Mouse (Mus musculus): ENCODE measurements at regions not wholly inside any gene's neighbourhood (a gene's known extent, or its start where the extent isn't known, plus 50 kb on each side); places are given as distances from the start of the nearest gene placed in this dataset.

- ATAC-seq (ENCODE audit: low FRiP score, low read depth), result no peak
Measured at GRCm38 (mm10) chr16:5578333-5578732, 306.8 kb upstream of the Rbfox1 start.

GRCm38 (mm10) chr16:5572780-5573179 is 312.4 kb upstream of the Rbfox1 start:
- ATAC-seq (ENCODE audit: low FRiP score, low read depth), result 0 out of 2 replicates have a peak, but pooled peaks have one; percentile 27
- H3K4me2 ChIP-seq, result no peak overlapping the region

More at GRCm38 (mm10) chr16:5578333-5578732, 306.8 kb upstream of the Rbfox1 start:
- 31% methylated on average over 3 of the region's 3 CpGs for WGBS
- Histone ChIP-seq H3K9ac (no peak overlapping the region), H3K9me3 (no peaks in the 10 kb centered on the region), H3K4me2 (no peak overlapping the region), H3K36me3 (no peaks in the 10 kb centered on the region), H3K27ac (replicated peaks) (peak overlapping the region; percentile 48; the same call in 1 of the 2 replicates), H3K27me3 (no peaks in the 10 kb centered on the region), H3K4me3 (no peak overlapping the region), H3K4me1 (replicated peaks) (peaks cover 9% of the 10 kb centered on the region)

GRCm38 (mm10) chr16:5570619-5571018 is 314.5 kb upstream of the Rbfox1 start:
- H3K9ac ChIP-seq, result no peak overlapping the region
- H3K4me1 ChIP-seq (replicated peaks), result peaks cover 9% of the 10 kb centered on the region
- H3K27me3 ChIP-seq, result no peaks in the 10 kb centered on the region
- no peak overlapping the region for H3K4me3 ChIP-seq
- no peak overlapping the region for H3K4me2 ChIP-seq
- no peaks in the 10 kb centered on the region for H3K9me3 ChIP-seq
- no peaks in the 10 kb centered on the region for H3K36me3 ChIP-seq
- no peak overlapping the region for H3K27ac ChIP-seq (replicated peaks)
- ATAC-seq (ENCODE audit: low FRiP score, low read depth), result no peak
- 89% methylated on average over 4 of the region's 4 CpGs for WGBS

More at GRCm38 (mm10) chr16:5572780-5573179, 312.4 kb upstream of the Rbfox1 start:
- H3K9ac ChIP-seq, result no peak overlapping the region
- no peaks in the 10 kb centered on the region for H3K36me3 ChIP-seq
- no peaks in the 10 kb centered on the region for H3K27me3 ChIP-seq
- H3K4me3 ChIP-seq, result no peak overlapping the region
- H3K4me1 ChIP-seq (replicated peaks), result peaks cover 9% of the 10 kb centered on the region
- H3K9me3 ChIP-seq, result no peaks in the 10 kb centered on the region
- H3K27ac ChIP-seq (replicated peaks), result no peak overlapping the region

- WGBS, result 49% methylated on average over 10 of the region's 10 CpGs
- no peak for ATAC-seq (ENCODE audit: low FRiP score, low read depth)
- peaks cover 9% of the 10 kb centered on the region for H3K4me1 ChIP-seq (replicated peaks)
- no peak overlapping the region for H3K9ac ChIP-seq
- no peaks in the 10 kb centered on the region for H3K36me3 ChIP-seq
- no peaks in the 10 kb centered on the region for H3K27me3 ChIP-seq
- H3K27ac ChIP-seq (replicated peaks), result no peak overlapping the region
- no peak overlapping the region for H3K4me2 ChIP-seq
- H3K4me3 ChIP-seq, result no peak overlapping the region
- no peaks in the 10 kb centered on the region for H3K9me3 ChIP-seq
Measured at GRCm38 (mm10) chr16:5569101-5569500, 313.3 kb upstream of the Eef2kmt start.

GRCm38 (mm10) chr16:5549026-5549425 is 293.2 kb upstream of the Eef2kmt start:
- Histone ChIP-seq H3K27me3 (no peaks in the 10 kb centered on the region), H3K4me3 (no peak overlapping the region), H3K4me1 (replicated peaks) (no peaks in the 10 kb centered on the region), H3K36me3 (no peaks in the 10 kb centered on the region), H3K9me3 (no peaks in the 10 kb centered on the region), H3K4me2 (no peak overlapping the region), H3K27ac (replicated peaks) (no peak overlapping the region), H3K9ac (no peak overlapping the region)
- 60% methylated on average over 6 of the region's 6 CpGs for WGBS
- no peak for ATAC-seq (ENCODE audit: low FRiP score, low read depth)

GRCm38 (mm10) chr16:5548602-5549001 is 292.8 kb upstream of the Eef2kmt start:
- no peak overlapping the region for H3K27ac ChIP-seq (replicated peaks)
- H3K36me3 ChIP-seq, result no peaks in the 10 kb centered on the region
- H3K4me2 ChIP-seq, result no peak overlapping the region
- H3K4me3 ChIP-seq, result no peak overlapping the region
- no peak overlapping the region for H3K9ac ChIP-seq
- H3K27me3 ChIP-seq, result no peaks in the 10 kb centered on the region
- ATAC-seq (ENCODE audit: low FRiP score, low read depth), result no peak
- no peaks in the 10 kb centered on the region for H3K9me3 ChIP-seq
- 76% methylated on average over 3 of the region's 3 CpGs for WGBS
- H3K4me1 ChIP-seq (replicated peaks), result no peaks in the 10 kb centered on the region

- 56% methylated on average over 4 of the region's 4 CpGs for WGBS
Measured at GRCm38 (mm10) chr16:5546808-5547207, 291.0 kb upstream of the Eef2kmt start.

GRCm38 (mm10) chr16:5545801-5546200 is 290.0 kb upstream of the Eef2kmt start:
- no peak overlapping the region for H3K9ac ChIP-seq
- H3K4me1 ChIP-seq (replicated peaks), result no peaks in the 10 kb centered on the region
- no peak overlapping the region for H3K4me2 ChIP-seq
- H3K36me3 ChIP-seq, result no peaks in the 10 kb centered on the region
- H3K27me3 ChIP-seq, result no peaks in the 10 kb centered on the region
- no peak for ATAC-seq (ENCODE audit: low FRiP score, low read depth)
- no peak overlapping the region for H3K4me3 ChIP-seq
- H3K27ac ChIP-seq (replicated peaks), result no peak overlapping the region
- 49% methylated on average over 8 of the region's 8 CpGs for WGBS
- no peaks in the 10 kb centered on the region for H3K9me3 ChIP-seq

More at GRCm38 (mm10) chr16:5546808-5547207, 291.0 kb upstream of the Eef2kmt start:
- Histone ChIP-seq H3K9me3 (no peaks in the 10 kb centered on the region), H3K27me3 (no peaks in the 10 kb centered on the region), H3K4me1 (replicated peaks) (no peaks in the 10 kb centered on the region), H3K27ac (replicated peaks) (no peak overlapping the region), H3K4me3 (no peak overlapping the region), H3K36me3 (no peaks in the 10 kb centered on the region), H3K4me2 (no peak overlapping the region), H3K9ac (no peak overlapping the region)
- ATAC-seq (ENCODE audit: low FRiP score, low read depth), result no peak

- Histone ChIP-seq H3K27me3 (no peaks in the 10 kb centered on the region), H3K36me3 (no peaks in the 10 kb centered on the region), H3K9me3 (no peaks in the 10 kb centered on the region), H3K27ac (replicated peaks) (no peak overlapping the region), H3K4me3 (no peak overlapping the region), H3K4me1 (replicated peaks) (no peaks in the 10 kb centered on the region), H3K9ac (no peak overlapping the region), H3K4me2 (no peak overlapping the region)
- no peak for ATAC-seq (ENCODE audit: low FRiP score, low read depth)
- WGBS, result 71% methylated on average over 2 of the region's 2 CpGs
Measured at GRCm38 (mm10) chr16:5544436-5544835, 288.7 kb upstream of the Eef2kmt start.

- H3K36me3 ChIP-seq, result no peaks in the 10 kb centered on the region
- H3K9ac ChIP-seq, result no peak overlapping the region
- H3K4me2 ChIP-seq, result no peak overlapping the region
- H3K27ac ChIP-seq (replicated peaks), result no peak overlapping the region
- no peaks in the 10 kb centered on the region for H3K9me3 ChIP-seq
- H3K4me1 ChIP-seq (replicated peaks), result peaks cover 16% of the 10 kb centered on the region
- H3K4me3 ChIP-seq, result no peak overlapping the region
- no peaks in the 10 kb centered on the region for H3K27me3 ChIP-seq
- no peak for ATAC-seq (ENCODE audit: low FRiP score, low read depth)
- WGBS, result 50% methylated on average over 10 of the region's 10 CpGs
Measured at GRCm38 (mm10) chr16:5538836-5539510, 283.2 kb upstream of the Eef2kmt start.

- Histone ChIP-seq H3K36me3 (no peaks in the 10 kb centered on the region), H3K9me3 (no peaks in the 10 kb centered on the region), H3K4me1 (replicated peaks) (peaks cover 16% of the 10 kb centered on the region), H3K27ac (replicated peaks) (no peak overlapping the region), H3K4me2 (no peak overlapping the region), H3K4me3 (no peak overlapping the region), H3K9ac (no peak overlapping the region), H3K27me3 (no peaks in the 10 kb centered on the region)
- WGBS, result 49% methylated on average over 11 of the region's 11 CpGs
- ATAC-seq (ENCODE audit: low FRiP score, low read depth), result no peak
Measured at GRCm38 (mm10) chr16:5537286-5538204, 281.8 kb upstream of the Eef2kmt start.

- 0 out of 2 replicates have a peak, but pooled peaks have one; percentile 10 for ATAC-seq (ENCODE audit: low FRiP score, low read depth)
- H3K4me1 ChIP-seq (replicated peaks), result peaks cover 16% of the 10 kb centered on the region
- peak overlapping the region; percentile 9; the same call in 1 of the 2 replicates for H3K4me2 ChIP-seq
- no peak overlapping the region for H3K27ac ChIP-seq (replicated peaks)
- H3K36me3 ChIP-seq, result no peaks in the 10 kb centered on the region
- WGBS, result 28% methylated on average over 14 of the region's 14 CpGs
- no peak overlapping the region for H3K4me3 ChIP-seq
- no peak overlapping the region for H3K9ac ChIP-seq
- no peaks in the 10 kb centered on the region for H3K27me3 ChIP-seq
- no peaks in the 10 kb centered on the region for H3K9me3 ChIP-seq
Measured at GRCm38 (mm10) chr16:5536515-5536972, 280.8 kb upstream of the Eef2kmt start.

Measured in hindbrain, embryonic 15.5 days (tissue).